Comparison of ENCODE assay signal across 8 mouse cellular contexts in the genomic region with DNA sequence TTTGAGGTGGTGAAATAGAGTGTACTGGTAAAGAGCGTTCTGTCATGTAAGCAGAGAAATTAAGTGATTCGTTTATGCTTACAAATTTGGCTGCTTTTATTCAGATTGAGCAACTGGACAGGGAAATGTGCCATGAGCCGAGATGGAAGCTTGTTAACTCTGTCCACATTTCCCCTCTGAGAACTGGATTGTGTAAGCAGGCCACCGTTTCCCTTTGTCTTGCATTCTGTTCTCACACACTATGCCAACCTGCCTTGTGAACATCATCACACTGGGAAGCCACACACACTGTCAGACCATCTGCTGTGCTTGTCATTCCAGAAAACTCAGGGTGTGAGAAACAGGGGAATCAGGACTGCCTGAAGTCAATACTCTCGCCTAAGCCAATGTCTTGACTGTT.
DNase-seq lines count a peak whose midpoint lies in the region; ATAC-seq and TF ChIP-seq lines count a peak whose summit lies in the region.

No protein-coding gene starts in this region.

- peak; percentile 62 for ATAC-seq in hindbrain, embryonic 11.5 days (ENCODE audit: low FRiP score)
- ATAC-seq in megakaryocyte, adult 5-6 weeks (ENCODE audit: poor library complexity, severe bottlenecking), result no peak

- H3K9me3 ChIP-seq in hindbrain, embryonic 11.5 days (ENCODE audit: control insufficient read depth, low read length), result no peaks in the 10 kb centered on the region
- H3K9me3 ChIP-seq in hindbrain, embryonic 10.5 days, result no peaks in the 10 kb centered on the region

- no peak for TF ChIP-seq CTCF in lung, adult 2 months (IDR thresholded peaks at IDR 0.05; ENCODE audit: insufficient read depth, low read length)

- H3K4me2 ChIP-seq in hindbrain, embryonic 11.5 days (replicated peaks; ENCODE audit: low read depth, low read length), result no peak overlapping the region

- DNase-seq in hindbrain, embryonic 11.5 days (ENCODE audit: low spot score), result peak; percentile 13
- DNase-seq in hindbrain, embryonic 10.5 days (ENCODE audit: low spot score), result no peak
- peak; percentile 90 for DNase-seq in cerebellum, adult 9-11 months
- DNase-seq in heart, postnatal 10 days, result peak; percentile 25 to 35
- DNase-seq in lung, adult 2 months, result peak; percentile 16
- peak; percentile 71 for DNase-seq in skeletal muscle tissue, adult 2 months (ENCODE audit: low read depth, low spot score)
- DNase-seq in ovary, postnatal 10 days (ENCODE audit: low spot score), result no peak

- H3K9ac ChIP-seq in hindbrain, embryonic 11.5 days (ENCODE audit: low read depth, low read length), result no peak overlapping the region

- H3K4me1 ChIP-seq in hindbrain, embryonic 11.5 days (replicated peaks; ENCODE audit: control insufficient read depth, insufficient read depth, low read length), result no peaks in the 10 kb centered on the region
- H3K4me1 ChIP-seq in hindbrain, embryonic 10.5 days (replicated peaks), result peaks cover 5% of the 10 kb centered on the region; the same call in 1 of the 2 replicates
- H3K4me1 ChIP-seq in lung, adult 2 months (ENCODE audit: control insufficient read depth, insufficient read depth, low read length), result no peaks in the 10 kb centered on the region

- H3K27ac ChIP-seq in hindbrain, embryonic 11.5 days (ENCODE audit: low read depth, low read length), result no peak overlapping the region
- H3K27ac ChIP-seq in hindbrain, embryonic 10.5 days, result no peak overlapping the region

- H3K27me3 ChIP-seq in hindbrain, embryonic 11.5 days (ENCODE audit: control insufficient read depth, insufficient read depth, low read length), result no peaks in the 10 kb centered on the region
- H3K27me3 ChIP-seq in hindbrain, embryonic 10.5 days (ENCODE audit: insufficient read depth, poor library complexity, severe bottlenecking), result no peaks in the 10 kb centered on the region

- no peak overlapping the region for H3K4me3 ChIP-seq in hindbrain, embryonic 11.5 days (ENCODE audit: low read depth, low read length)
- no peak overlapping the region for H3K4me3 ChIP-seq in hindbrain, embryonic 10.5 days
- no peak overlapping the region for H3K4me3 ChIP-seq in lung, adult 2 months (replicated peaks; ENCODE audit: extremely low read depth, low read depth, low read length)

- WGBS in hindbrain, embryonic 11.5 days, result 55% methylated on average over 5 of the region's 5 CpGs
- 55% methylated on average over 5 of the region's 5 CpGs for WGBS in hindbrain, embryonic 10.5 days
- WGBS in lung, adult 2 months, result 47% methylated on average over 5 of the region's 5 CpGs

- H3K36me3 ChIP-seq in hindbrain, embryonic 11.5 days (ENCODE audit: control insufficient read depth, insufficient read depth, low read length), result no peaks in the 10 kb centered on the region
- no peaks in the 10 kb centered on the region for H3K36me3 ChIP-seq in hindbrain, embryonic 10.5 days

- no peak for TF ChIP-seq POLR2A in lung, adult 2 months (IDR thresholded peaks at IDR 0.05; ENCODE audit: borderline replicate concordance, extremely low read depth, low read depth, low read length)

- intact Hi-C loops in heart, postnatal 10 days (cut with DNase I), result no loop called here

Comparison
In these comparisons a context has a peak if more than half of its experiments do, and no peak if none do; other contexts are left out.
1. DNase-seq: peak in hindbrain, embryonic 11.5 days (single experiment), cerebellum, adult 9-11 months (single experiment), heart, postnatal 10 days (2 of 2), lung, adult 2 months (single experiment) and skeletal muscle tissue, adult 2 months (single experiment); none in hindbrain, embryonic 10.5 days (single experiment) and ovary, postnatal 10 days (single experiment).